Mouse (Mus musculus): ENCODE measurements around the gene Vmn1r132. TPM values are rescaled to one million over a fixed set of nuclear protein-coding genes. Genes with fewer than 3 reads are reported as not detected.
"Not testable (repeated sequence)": the region's sequence is repeated elsewhere in the genome, so short reads cannot be mapped to it uniquely, and the experiment has no call there.

The Vmn1r132 gene
- not detected in 2 replicates for polyA plus RNA-seq (2015; fragmentation: Nextera tagmentation; extraction: Ambion mirVana)

DNA sequence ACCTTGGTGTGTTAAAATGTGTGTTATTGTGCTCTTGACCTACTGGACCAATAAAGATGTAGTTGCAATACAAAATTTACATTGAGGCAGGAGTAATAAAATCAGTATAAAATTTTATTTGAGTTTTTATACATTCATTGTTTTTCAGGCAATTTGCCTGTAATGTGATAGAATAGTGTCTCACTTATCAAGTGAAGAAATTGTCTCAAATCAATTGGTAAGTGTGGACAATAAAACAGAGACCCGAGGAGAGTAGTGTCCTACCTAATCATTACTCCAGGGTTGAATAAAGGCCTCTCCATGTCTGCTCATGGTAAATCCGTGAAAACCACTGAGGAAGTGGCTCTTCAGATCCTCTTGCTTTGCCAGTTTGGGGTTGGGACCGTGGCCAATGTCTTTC lies at the start of gene Vmn1r132:
Vmn1r132 (plus strand) TSS at position 301 of the 400 bp plus-strand sequence.
- H3K4me2 ChIP-seq; H3K27ac ChIP-seq; H3K4me1 ChIP-seq; H3K9ac ChIP-seq; H3K4me3 ChIP-seq; H3K27me3 ChIP-seq; ATAC-seq (ENCODE audit: insufficient number of reproducible peaks, insufficient read depth, low FRiP score, low TSS enrichment, low read depth); H3K9me3 ChIP-seq; H3K36me3 ChIP-seq: not testable (repeated sequence)
- no CpG with 5 or more reads among the region's 3 CpGs for WGBS

Other genes with a start within 250 kb of the Vmn1r132 start
- gene Gm6882, start 181.3 kb upstream of the Vmn1r132 start, polyA plus RNA-seq (2015; fragmentation: Nextera tagmentation; extraction: Ambion mirVana), result not detected in 2 replicates
- gene Vmn1r130, start 102.3 kb upstream of the Vmn1r132 start, polyA plus RNA-seq (2015; fragmentation: Nextera tagmentation; extraction: Ambion mirVana), result not detected in 2 replicates
- gene Vmn1r131, start 68.0 kb upstream of the Vmn1r132 start, polyA plus RNA-seq (2015; fragmentation: Nextera tagmentation; extraction: Ambion mirVana), result not detected in 2 replicates
- gene Gm4175, start 147.4 kb downstream of the Vmn1r132 start, polyA plus RNA-seq (2015; fragmentation: Nextera tagmentation; extraction: Ambion mirVana), result not detected in 2 replicates
- not detected in 2 replicates for gene Gm4177, start 182.6 kb downstream of the Vmn1r132 start, polyA plus RNA-seq (2015; fragmentation: Nextera tagmentation; extraction: Ambion mirVana)
- not detected in 2 replicates for gene Vmn1r135, start 218.3 kb downstream of the Vmn1r132 start, polyA plus RNA-seq (2015; fragmentation: Nextera tagmentation; extraction: Ambion mirVana)
- not detected in 2 replicates for gene Gm5725, start 230.2 kb downstream of the Vmn1r132 start, polyA plus RNA-seq (2015; fragmentation: Nextera tagmentation; extraction: Ambion mirVana)